Mouse (Mus musculus) forebrain, embryonic 15.5 days (tissue): Measurements from ENCODE around the gene Arntl2. TPM values are rescaled to one million over a fixed set of nuclear protein-coding genes. Genes with fewer than 3 reads are reported as not detected.

Source experiments
- ATAC-seq: fragments of 200-750 bp; cut with Nextera tagmentation; replicated peaks from 2 replicates; pipeline ENCODE4 v1.8.0; 2017; ENCODE audit warnings: mild to moderate bottlenecking, moderate TSS enrichment, moderate library complexity
- H3K27ac ChIP-seq: fragments of 300-500 bp; sonication (generic); replicated peaks from 2 replicates; pipeline ENCODE4 v1.5.1; 2015; ENCODE audit warnings: mild to moderate bottlenecking, inconsistent platforms
- H3K27me3 ChIP-seq: fragments of 300-500 bp; sonication (generic); 2 replicates; pipeline ENCODE4 v1.6.1; 2015; ENCODE audit warnings: inconsistent platforms
- H3K36me3 ChIP-seq: fragments of 300-500 bp; sonication (generic); 2 replicates; pipeline ENCODE4 v1.6.1; 2015; ENCODE audit warnings: mild to moderate bottlenecking, inconsistent platforms
- H3K4me1 ChIP-seq: fragments of 300-500 bp; sonication (generic); 2 replicates; pipeline ENCODE4 v1.6.1; 2015; ENCODE audit warnings: inconsistent platforms
- H3K4me2 ChIP-seq: fragments of 300-500 bp; sonication (generic); replicated peaks from 2 replicates; pipeline ENCODE4 v1.6.1; 2015; ENCODE audit warnings: mild to moderate bottlenecking, inconsistent platforms
- H3K4me3 ChIP-seq: fragments of 300-500 bp; sonication (generic); 2 replicates; pipeline ENCODE4 v1.5.1; 2015; ENCODE audit warnings: mild to moderate bottlenecking, inconsistent platforms
- H3K9ac ChIP-seq: fragments of 300-500 bp; sonication (generic); replicated peaks from 2 replicates; pipeline ENCODE4 v1.6.1; 2015; ENCODE audit warnings: mild to moderate bottlenecking, inconsistent platforms
- H3K9me3 ChIP-seq: fragments of 300-500 bp; sonication (generic); 2 replicates; pipeline ENCODE4 v1.6.1; 2016; ENCODE audit warnings: inconsistent platforms
- WGBS: fragments of 180-500 bp; shearing (Covaris S2); methylation state at CpG from one replicate; pipeline ENCODE4 v1.1.7; 2015; ENCODE audit warnings: mixed read lengths; 5-methylcytosine and 5-hydroxymethylcytosine counted together
- polyA plus RNA-seq: library from polyadenylated mRNA; unstranded; fragments of >200 nt; fragmentation: Nextera tagmentation; extraction: Ambion mirVana; gene quantifications from 2 replicates; pipeline ENCODE4 v1.2.1, GENCODE M21; 2015

Gene Arntl2
- polyA plus RNA-seq, 1 experiment from 2014 or later, result 2.7 TPM

DNA sequence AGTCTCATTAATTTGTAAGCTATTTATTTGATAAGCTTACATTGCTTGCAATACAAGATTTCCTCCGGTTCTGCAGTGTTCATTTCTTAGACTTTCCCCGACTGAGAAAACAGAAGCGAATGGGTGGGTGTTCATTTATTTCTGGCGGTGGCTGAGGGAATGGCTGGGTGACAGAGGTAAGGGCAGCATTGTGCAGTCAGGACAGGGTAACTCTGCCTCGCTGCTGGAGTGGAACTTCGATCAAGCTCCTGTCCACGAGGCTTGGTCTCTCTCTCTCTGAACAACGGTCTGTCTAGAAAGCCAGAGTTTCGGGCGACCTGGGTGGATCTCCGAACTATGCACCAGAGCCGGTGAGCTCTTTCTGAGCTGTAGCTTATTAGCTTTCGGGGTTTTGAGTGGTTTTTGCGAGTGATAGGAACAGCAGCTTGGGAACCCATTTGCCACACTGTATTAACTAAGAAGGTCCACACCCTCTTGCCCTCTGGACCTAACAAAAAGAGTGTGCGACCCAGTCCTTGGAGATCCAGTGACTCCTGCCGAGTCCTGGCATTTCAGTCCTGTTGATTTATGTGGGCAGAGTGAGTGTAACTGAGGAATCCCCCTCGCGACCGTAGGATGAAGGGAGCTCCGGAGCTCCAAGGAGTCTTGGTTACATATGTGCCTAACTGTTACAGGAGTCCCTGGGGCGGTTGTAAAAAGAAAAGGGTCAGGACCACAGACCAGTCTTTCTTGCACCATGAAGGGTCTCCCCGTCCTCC lies 510 bp upstream of the Arntl2 start:
- Histone ChIP-seq H3K36me3 (no peaks in the 10 kb centered on the region), H3K4me3 (peak overlapping the region; percentile 59), H3K9me3 (no peaks in the 10 kb centered on the region), H3K4me2 (peak overlapping the region; percentile 86), H3K9ac (peak overlapping the region; percentile 57), H3K27me3 (peaks cover 2% of the 10 kb centered on the region; the same call in 1 of the 2 replicates), H3K4me1 (peaks cover 11% of the 10 kb centered on the region), H3K27ac (no peak overlapping the region)
- ATAC-seq, result peak; percentile 68
- WGBS, result 16% methylated on average over 22 of the region's 22 CpGs

- H3K36me3 ChIP-seq, result no peaks in the 10 kb centered on the region
- no peak overlapping the region for H3K4me3 ChIP-seq
- no peak for ATAC-seq
- no peak overlapping the region for H3K9ac ChIP-seq
- H3K4me1 ChIP-seq, result peaks cover 11% of the 10 kb centered on the region
- H3K27ac ChIP-seq, result no peak overlapping the region
- H3K9me3 ChIP-seq, result no peaks in the 10 kb centered on the region
- H3K27me3 ChIP-seq, result peaks cover 2% of the 10 kb centered on the region; the same call in 1 of the 2 replicates
- no peak overlapping the region for H3K4me2 ChIP-seq
- 64% methylated on average over 5 of the region's 5 CpGs for WGBS
Observed at GRCm38 (mm10) chr6:146797446-146797845, 1.6 kb downstream of the Arntl2 start.

GRCm38 (mm10) chr6:146809991-146810390 lies 14.1 kb downstream of the Arntl2 start:
- Histone ChIP-seq H3K9me3 (no peaks in the 10 kb centered on the region), H3K4me3 (no peak overlapping the region), H3K36me3 (no peaks in the 10 kb centered on the region), H3K27ac (no peak overlapping the region), H3K4me2 (no peak overlapping the region), H3K9ac (no peak overlapping the region), H3K4me1 (no peaks in the 10 kb centered on the region), H3K27me3 (no peaks in the 10 kb centered on the region)
- WGBS, result 90% methylated on average over 6 of the region's 6 CpGs
- no peak for ATAC-seq

- 92% methylated on average over 5 of the region's 5 CpGs for WGBS
- H3K9me3 ChIP-seq, result no peaks in the 10 kb centered on the region
Observed at GRCm38 (mm10) chr6:146813007-146813406, 17.2 kb downstream of the Arntl2 start.

DNA sequence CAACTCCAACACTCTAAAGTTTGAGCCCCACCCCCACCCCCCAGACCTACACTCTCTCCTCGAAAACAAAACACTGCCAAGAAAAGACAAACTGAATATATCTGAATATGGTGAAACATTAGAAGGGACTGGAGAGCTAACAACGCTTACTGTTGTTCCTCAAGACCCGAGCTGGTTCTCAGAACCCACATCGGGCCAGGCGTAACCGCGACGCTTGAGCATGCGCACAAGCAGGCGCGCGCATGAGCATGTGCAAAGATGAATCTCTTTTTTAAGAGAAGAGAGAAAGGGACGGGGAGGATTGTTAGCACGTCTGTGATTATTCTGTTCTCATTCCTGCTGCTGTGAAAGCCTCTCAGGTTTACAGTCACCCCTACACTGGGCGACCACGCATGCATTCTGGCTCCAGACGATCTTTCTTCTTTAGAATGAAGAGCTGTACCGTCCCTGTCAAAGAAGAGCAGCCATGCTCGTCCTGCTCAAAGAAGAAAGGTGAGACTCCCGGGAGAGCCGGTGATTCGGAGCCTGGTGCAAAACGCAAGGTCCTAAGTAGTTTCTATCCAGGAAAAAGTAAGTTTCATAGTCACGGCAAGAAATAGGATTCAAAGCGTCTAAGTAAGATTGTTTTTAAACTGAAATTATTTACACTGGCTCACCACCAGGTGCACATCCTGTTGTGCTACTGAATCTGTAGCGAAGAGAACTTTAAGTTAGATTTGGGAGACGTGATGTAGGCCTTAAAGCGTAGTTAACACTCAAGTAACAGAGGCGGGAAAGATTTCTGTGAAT lies 24.5 kb downstream of the Arntl2 start:
- 85% methylated on average over 29 of the region's 29 CpGs for WGBS
- Histone ChIP-seq H3K4me1 (0 out of 2 replicates have a peak, but pooled peaks cover 2% of the 10 kb centered on the region), H3K9me3 (no peaks in the 10 kb centered on the region), H3K9ac (no peak overlapping the region), H3K4me2 (no peak overlapping the region), H3K27me3 (no peaks in the 10 kb centered on the region), H3K4me3 (no peak overlapping the region), H3K36me3 (no peaks in the 10 kb centered on the region), H3K27ac (no peak overlapping the region)
- ATAC-seq, result no peak

More at GRCm38 (mm10) chr6:146813007-146813406, 17.2 kb downstream of the Arntl2 start:
- Histone ChIP-seq H3K9ac (no peak overlapping the region), H3K36me3 (no peaks in the 10 kb centered on the region), H3K27ac (no peak overlapping the region), H3K4me1 (no peaks in the 10 kb centered on the region), H3K27me3 (no peaks in the 10 kb centered on the region), H3K4me3 (no peak overlapping the region), H3K4me2 (no peak overlapping the region)
- no peak for ATAC-seq

GRCm38 (mm10) chr6:146821958-146822357 lies 26.1 kb downstream of the Arntl2 start:
- H3K4me1 ChIP-seq, result 0 out of 2 replicates have a peak, but pooled peaks cover 2% of the 10 kb centered on the region
- H3K27ac ChIP-seq, result no peak overlapping the region
- no peaks in the 10 kb centered on the region for H3K27me3 ChIP-seq
- H3K36me3 ChIP-seq, result no peaks in the 10 kb centered on the region
- WGBS, result 93% methylated on average over 13 of the region's 13 CpGs
- H3K9me3 ChIP-seq, result no peaks in the 10 kb centered on the region
- H3K9ac ChIP-seq, result no peak overlapping the region
- no peak for ATAC-seq
- no peak overlapping the region for H3K4me2 ChIP-seq
- no peak overlapping the region for H3K4me3 ChIP-seq

GRCm38 (mm10) chr6:146824727-146825486 lies 29.1 kb downstream of the Arntl2 start:
- WGBS, result 40% methylated on average over 16 of the region's 16 CpGs
- H3K36me3 ChIP-seq, result no peaks in the 10 kb centered on the region
- H3K4me3 ChIP-seq, result no peak overlapping the region
- no peak overlapping the region for H3K9ac ChIP-seq
- 0 out of 2 replicates have a peak, but pooled peaks cover 2% of the 10 kb centered on the region for H3K4me1 ChIP-seq
- no peaks in the 10 kb centered on the region for H3K27me3 ChIP-seq
- H3K4me2 ChIP-seq, result 0 out of 2 replicates have a peak overlapping the region, but pooled peaks have one; percentile 6
- ATAC-seq, result peak; percentile 67
- no peaks in the 10 kb centered on the region for H3K9me3 ChIP-seq
- no peak overlapping the region for H3K27ac ChIP-seq

GRCm38 (mm10) chr6:146825487-146825773 lies 29.6 kb downstream of the Arntl2 start:
- 0 out of 2 replicates have a peak, but pooled peaks cover 2% of the 10 kb centered on the region for H3K4me1 ChIP-seq
- no peak overlapping the region for H3K4me3 ChIP-seq
- 74% methylated on average over 1 of the region's 1 CpGs for WGBS
- H3K9me3 ChIP-seq, result no peaks in the 10 kb centered on the region
- H3K27ac ChIP-seq, result no peak overlapping the region
- H3K4me2 ChIP-seq, result no peak overlapping the region
- peak; percentile 51; the same call in 1 of the 2 replicates for ATAC-seq
- H3K36me3 ChIP-seq, result no peaks in the 10 kb centered on the region
- no peak overlapping the region for H3K9ac ChIP-seq
- no peaks in the 10 kb centered on the region for H3K27me3 ChIP-seq

DNA sequence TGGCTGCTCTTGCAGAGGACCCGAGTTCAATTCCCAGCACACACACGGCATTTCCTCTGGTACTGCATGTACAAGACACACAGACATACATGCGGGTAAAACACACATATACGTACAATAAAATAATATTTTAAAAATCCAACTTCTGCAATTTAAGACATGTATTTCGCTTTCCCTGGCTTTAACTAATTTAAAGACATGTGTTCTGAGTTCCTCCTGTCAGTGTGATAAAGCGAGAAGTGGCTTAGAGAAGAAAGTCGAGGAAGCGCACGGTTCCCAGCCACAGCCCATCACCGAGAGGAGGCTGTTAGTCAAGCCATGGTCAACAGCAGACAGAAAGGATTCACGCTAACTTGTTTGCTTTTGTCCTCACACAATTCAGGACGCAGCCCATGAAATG lies 35.5 kb downstream of the Arntl2 start:
- Histone ChIP-seq H3K4me2 (no peak overlapping the region), H3K9me3 (no peaks in the 10 kb centered on the region), H3K27me3 (no peaks in the 10 kb centered on the region), H3K27ac (no peak overlapping the region), H3K4me3 (no peak overlapping the region), H3K4me1 (no peaks in the 10 kb centered on the region), H3K9ac (no peak overlapping the region), H3K36me3 (no peaks in the 10 kb centered on the region)
- 91% methylated on average over 12 of the region's 12 CpGs for WGBS
- ATAC-seq, result no peak

GRCm38 (mm10) chr6:146833485-146834314 lies 37.8 kb downstream of the Arntl2 start:
- Histone ChIP-seq H3K4me2 (no peak overlapping the region), H3K36me3 (no peaks in the 10 kb centered on the region), H3K4me3 (no peak overlapping the region), H3K27me3 (no peaks in the 10 kb centered on the region), H3K27ac (no peak overlapping the region), H3K4me1 (no peaks in the 10 kb centered on the region), H3K9me3 (no peaks in the 10 kb centered on the region), H3K9ac (no peak overlapping the region)
- ATAC-seq, result peak; percentile 79
- 73% methylated on average over 6 of the region's 6 CpGs for WGBS

GRCm38 (mm10) chr6:146834342-146834741 lies 38.5 kb downstream of the Arntl2 start:
- Histone ChIP-seq H3K4me2 (no peak overlapping the region), H3K4me1 (no peaks in the 10 kb centered on the region), H3K27ac (no peak overlapping the region), H3K9me3 (no peaks in the 10 kb centered on the region), H3K9ac (no peak overlapping the region), H3K36me3 (no peaks in the 10 kb centered on the region), H3K27me3 (no peaks in the 10 kb centered on the region), H3K4me3 (no peak overlapping the region)
- 83% methylated on average over 3 of the region's 3 CpGs for WGBS
- 0 out of 2 replicates have a peak, but pooled peaks have one; percentile 4 for ATAC-seq
